Mouse (Mus musculus): ENCODE measurements around the gene Thegl. TPM values are rescaled to one million over a fixed set of nuclear protein-coding genes. Genes with fewer than 3 reads are reported as not detected.
A peak's percentile ranks its signal among the peaks of the same experiment; 100 is the strongest.
"Not testable (repeated sequence)": the region's sequence is repeated elsewhere in the genome, so short reads cannot be mapped to it uniquely, and the experiment has no call there.

The Thegl gene
- total RNA-seq, 1 experiment from 2014 or later, result not detected

GRCm38 (mm10) chr5:77086541-77086940 is 70.7 kb downstream of the Thegl start:
- ATAC-seq (replicated peaks in 1 of 2; ENCODE audit: insufficient read depth in 1 of 2, low FRiP score in 2 of 2, low TSS enrichment in 1 of 2, low read depth in 1 of 2, poor library complexity in 2 of 2, severe bottlenecking in 2 of 2), result no peak

- no peak for ATAC-seq (replicated peaks in 1 of 2; ENCODE audit: insufficient read depth in 1 of 2, low FRiP score in 2 of 2, low TSS enrichment in 1 of 2, low read depth in 1 of 2, poor library complexity in 2 of 2, severe bottlenecking in 2 of 2)
These were observed 71.3 kb downstream of the Thegl start for GRCm38 (mm10) chr5:77087122-77087521.

GRCm38 (mm10) chr5:77089294-77089693 is 73.5 kb downstream of the Thegl start:
- ATAC-seq (replicated peaks in 1 of 2; ENCODE audit: insufficient read depth in 1 of 2, low FRiP score in 2 of 2, low TSS enrichment in 1 of 2, low read depth in 1 of 2, poor library complexity in 2 of 2, severe bottlenecking in 2 of 2), result peak; percentile 68 to 76

GRCm38 (mm10) chr5:77089901-77090300 is 74.1 kb downstream of the Thegl start:
- no peak for ATAC-seq (replicated peaks in 1 of 2; ENCODE audit: insufficient read depth in 1 of 2, low FRiP score in 2 of 2, low TSS enrichment in 1 of 2, low read depth in 1 of 2, poor library complexity in 2 of 2, severe bottlenecking in 2 of 2)

GRCm38 (mm10) chr5:77090521-77091096 is 74.8 kb downstream of the Thegl start:
- no peak for ATAC-seq (replicated peaks in 1 of 2; ENCODE audit: insufficient read depth in 1 of 2, low FRiP score in 2 of 2, low TSS enrichment in 1 of 2, low read depth in 1 of 2, poor library complexity in 2 of 2, severe bottlenecking in 2 of 2)

- no peak for ATAC-seq (replicated peaks in 1 of 2; ENCODE audit: insufficient read depth in 1 of 2, low FRiP score in 2 of 2, low TSS enrichment in 1 of 2, low read depth in 1 of 2, poor library complexity in 2 of 2, severe bottlenecking in 2 of 2)
These were observed 76.1 kb downstream of the Thegl start for GRCm38 (mm10) chr5:77091923-77092322.

GRCm38 (mm10) chr5:77092531-77092930 is 76.7 kb downstream of the Thegl start:
- ATAC-seq (replicated peaks in 1 of 2; ENCODE audit: insufficient read depth in 1 of 2, low FRiP score in 2 of 2, low TSS enrichment in 1 of 2, low read depth in 1 of 2, poor library complexity in 2 of 2, severe bottlenecking in 2 of 2), result no peak

GRCm38 (mm10) chr5:77093961-77094360 is 78.1 kb downstream of the Thegl start:
- no peak for ATAC-seq (replicated peaks in 1 of 2; ENCODE audit: insufficient read depth in 1 of 2, low FRiP score in 2 of 2, low TSS enrichment in 1 of 2, low read depth in 1 of 2, poor library complexity in 2 of 2, severe bottlenecking in 2 of 2)

- peak; percentile 71 to 74 for ATAC-seq (replicated peaks in 1 of 2; ENCODE audit: insufficient read depth in 1 of 2, low FRiP score in 2 of 2, low TSS enrichment in 1 of 2, low read depth in 1 of 2, poor library complexity in 2 of 2, severe bottlenecking in 2 of 2)
These were observed 79.0 kb downstream of the Thegl start for GRCm38 (mm10) chr5:77094510-77095491.

- ATAC-seq (replicated peaks in 1 of 2; ENCODE audit: insufficient read depth in 1 of 2, low FRiP score in 2 of 2, low TSS enrichment in 1 of 2, low read depth in 1 of 2, poor library complexity in 2 of 2, severe bottlenecking in 2 of 2), result not testable (repeated sequence)
These were observed 80.4 kb downstream of the Thegl start for GRCm38 (mm10) chr5:77096194-77096593.

- ATAC-seq (replicated peaks in 1 of 2; ENCODE audit: insufficient read depth in 1 of 2, low FRiP score in 2 of 2, low TSS enrichment in 1 of 2, low read depth in 1 of 2, poor library complexity in 2 of 2, severe bottlenecking in 2 of 2), result no peak; a peak in 1 of 4 replicates
These were observed 81.9 kb downstream of the Thegl start for GRCm38 (mm10) chr5:77097686-77098085.

GRCm38 (mm10) chr5:77098874-77099273 is 83.1 kb downstream of the Thegl start:
- ATAC-seq (replicated peaks in 1 of 2; ENCODE audit: insufficient read depth in 1 of 2, low FRiP score in 2 of 2, low TSS enrichment in 1 of 2, low read depth in 1 of 2, poor library complexity in 2 of 2, severe bottlenecking in 2 of 2), result no peak

- no peak for ATAC-seq (replicated peaks in 1 of 2; ENCODE audit: insufficient read depth in 1 of 2, low FRiP score in 2 of 2, low TSS enrichment in 1 of 2, low read depth in 1 of 2, poor library complexity in 2 of 2, severe bottlenecking in 2 of 2)
These were observed 83.6 kb downstream of the Thegl start for GRCm38 (mm10) chr5:77099317-77099996.

GRCm38 (mm10) chr5:77099997-77100380 is 84.2 kb downstream of the Thegl start:
- no peak for ATAC-seq (replicated peaks in 1 of 2; ENCODE audit: insufficient read depth in 1 of 2, low FRiP score in 2 of 2, low TSS enrichment in 1 of 2, low read depth in 1 of 2, poor library complexity in 2 of 2, severe bottlenecking in 2 of 2)

GRCm38 (mm10) chr5:77100691-77101090 is 84.9 kb downstream of the Thegl start:
- ATAC-seq (replicated peaks in 1 of 2; ENCODE audit: insufficient read depth in 1 of 2, low FRiP score in 2 of 2, low TSS enrichment in 1 of 2, low read depth in 1 of 2, poor library complexity in 2 of 2, severe bottlenecking in 2 of 2), result no peak

GRCm38 (mm10) chr5:77102522-77103365 is 86.9 kb downstream of the Thegl start:
- no peak for ATAC-seq (replicated peaks in 1 of 2; ENCODE audit: insufficient read depth in 1 of 2, low FRiP score in 2 of 2, low TSS enrichment in 1 of 2, low read depth in 1 of 2, poor library complexity in 2 of 2, severe bottlenecking in 2 of 2)

GRCm38 (mm10) chr5:77107146-77107822 is 91.5 kb downstream of the Thegl start:
- no peak for ATAC-seq (replicated peaks in 1 of 2; ENCODE audit: insufficient read depth in 1 of 2, low FRiP score in 2 of 2, low TSS enrichment in 1 of 2, low read depth in 1 of 2, poor library complexity in 2 of 2, severe bottlenecking in 2 of 2)

Measured in hematopoietic stem cell, adult 5-6 weeks (primary cell).